Mouse (Mus musculus) stomach, embryonic 15.5 days (tissue): ENCODE measurements around the gene Uggt1. TPM values are rescaled to one million over a fixed set of nuclear protein-coding genes. Genes with fewer than 3 reads are reported as not detected.

Experiments
- ATAC-seq: fragments of 200-750 bp; cut with Nextera tagmentation; 2 replicates; pipeline ENCODE4 v1.8.0; 2017; ENCODE audit warnings: low read depth, moderate number of reproducible peaks, moderate TSS enrichment; ENCODE audit not compliant: insufficient read depth, low FRiP score
- H3K27ac ChIP-seq: fragments of 300-500 bp; sonication (generic); 2 replicates; pipeline ENCODE4 v1.5.1; 2015; ENCODE audit warnings: mild to moderate bottlenecking, inconsistent platforms
- H3K27me3 ChIP-seq: fragments of 300-500 bp; sonication (generic); replicated peaks from 2 replicates; pipeline ENCODE4 v1.6.1; 2015; ENCODE audit warnings: inconsistent platforms
- H3K36me3 ChIP-seq: fragments of 300-500 bp; sonication (generic); 2 replicates; pipeline ENCODE4 v1.6.1; 2015; ENCODE audit warnings: inconsistent platforms
- H3K4me1 ChIP-seq: fragments of 300-500 bp; sonication (generic); 2 replicates; pipeline ENCODE4 v1.6.1; 2015; ENCODE audit warnings: inconsistent platforms
- H3K4me2 ChIP-seq: fragments of 300-500 bp; sonication (generic); 2 replicates; pipeline ENCODE4 v1.6.1; 2015; ENCODE audit warnings: mild to moderate bottlenecking, inconsistent platforms
- H3K4me3 ChIP-seq: fragments of 300-500 bp; sonication (generic); replicated peaks from 2 replicates; pipeline ENCODE4 v1.5.1; 2015; ENCODE audit warnings: inconsistent platforms
- H3K9ac ChIP-seq: fragments of 300-500 bp; sonication (generic); 2 replicates; pipeline ENCODE4 v1.6.1; 2015; ENCODE audit warnings: inconsistent platforms
- H3K9me3 ChIP-seq: fragments of 300-500 bp; sonication (generic); 2 replicates; pipeline ENCODE4 v1.6.1; 2016; ENCODE audit warnings: inconsistent platforms
- WGBS: fragments of 180-500 bp; shearing (Covaris S2); methylation state at CpG from one replicate; pipeline ENCODE4 v1.1.7; 2015; 5-methylcytosine and 5-hydroxymethylcytosine counted together
- polyA plus RNA-seq: library from polyadenylated mRNA; unstranded; fragments of >200 nt; fragmentation: Nextera tagmentation; extraction: Ambion mirVana; gene quantifications from 2 replicates; pipeline ENCODE4 v1.2.1, GENCODE M21; 2015

Uggt1 gene
- polyA plus RNA-seq, 1 experiment from 2014 or later = 52.8 TPM

DNA sequence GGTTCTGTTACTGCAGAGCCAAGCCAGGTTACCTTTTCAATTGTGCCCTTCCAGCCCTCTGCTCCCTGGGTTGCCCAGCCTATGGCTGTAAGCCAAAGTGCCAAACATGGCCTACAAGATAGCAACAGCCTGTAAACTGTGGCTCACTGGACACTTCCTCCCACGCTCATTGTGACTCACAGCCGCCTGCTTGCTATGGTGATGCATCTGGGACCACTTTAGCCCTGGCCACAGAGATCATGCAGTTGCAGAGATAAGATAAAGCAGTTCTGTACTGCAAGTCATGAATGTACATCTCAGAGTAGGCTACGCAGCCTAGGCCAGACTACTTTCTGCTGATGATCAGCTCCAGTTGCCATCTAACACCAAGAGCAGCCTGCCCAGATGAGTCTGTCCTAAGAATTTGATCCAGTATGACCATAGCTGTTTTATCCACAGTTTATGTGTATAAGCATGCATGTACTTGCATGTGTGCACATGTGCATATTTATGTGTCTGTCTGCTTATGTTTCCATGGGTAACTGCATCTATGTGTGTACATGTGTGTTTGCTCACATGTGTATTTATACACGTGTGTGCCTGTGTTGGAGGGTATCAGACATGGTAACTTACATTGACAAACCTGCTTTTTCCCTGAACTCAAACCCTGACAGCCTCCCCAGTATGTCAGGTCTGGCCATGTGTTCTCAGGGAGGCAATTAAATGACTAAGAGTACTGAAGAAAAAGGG lies 114.0 kb downstream of the Uggt1 start:
- peak; percentile 76 for ATAC-seq
- H3K27ac ChIP-seq = no peak overlapping the region
- 0 out of 2 replicates have a peak, but pooled peaks cover 5% of the 10 kb centered on the region for H3K4me1 ChIP-seq
- H3K36me3 ChIP-seq = no peaks in the 10 kb centered on the region
- H3K27me3 ChIP-seq = no peaks in the 10 kb centered on the region
- 82% methylated on average over 4 of the region's 4 CpGs for WGBS
- no peak overlapping the region for H3K9ac ChIP-seq
- no peaks in the 10 kb centered on the region for H3K9me3 ChIP-seq
- no peak overlapping the region for H3K4me2 ChIP-seq
- no peak overlapping the region for H3K4me3 ChIP-seq

DNA sequence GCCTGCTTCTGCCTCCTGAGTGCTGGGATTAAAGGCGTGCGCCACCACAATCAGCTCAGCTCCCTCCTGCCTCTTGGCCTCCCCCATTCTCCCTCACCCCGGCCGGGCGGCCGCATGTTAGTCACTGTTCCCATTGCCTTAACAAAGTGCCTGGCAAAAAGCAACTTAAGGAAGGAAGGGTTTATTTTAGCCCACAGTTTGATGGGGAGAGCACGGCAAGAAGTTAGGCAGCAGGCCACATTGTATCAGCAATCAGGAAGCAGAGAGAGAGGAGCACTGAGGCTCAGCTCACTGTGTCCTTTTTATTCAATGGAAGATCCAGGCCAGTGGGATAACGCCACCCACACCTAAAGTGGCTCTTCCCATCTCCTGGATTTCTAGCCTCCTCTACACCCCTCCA lies 114.6 kb downstream of the Uggt1 start:
- H3K9me3 ChIP-seq = no peaks in the 10 kb centered on the region
- H3K4me3 ChIP-seq = no peak overlapping the region
- H3K9ac ChIP-seq = no peak overlapping the region
- no peaks in the 10 kb centered on the region for H3K27me3 ChIP-seq
- H3K4me1 ChIP-seq = 0 out of 2 replicates have a peak, but pooled peaks cover 5% of the 10 kb centered on the region
- H3K4me2 ChIP-seq = no peak overlapping the region
- H3K36me3 ChIP-seq = no peaks in the 10 kb centered on the region
- 90% methylated on average over 8 of the region's 8 CpGs for WGBS
- ATAC-seq = no peak
- H3K27ac ChIP-seq = no peak overlapping the region

DNA sequence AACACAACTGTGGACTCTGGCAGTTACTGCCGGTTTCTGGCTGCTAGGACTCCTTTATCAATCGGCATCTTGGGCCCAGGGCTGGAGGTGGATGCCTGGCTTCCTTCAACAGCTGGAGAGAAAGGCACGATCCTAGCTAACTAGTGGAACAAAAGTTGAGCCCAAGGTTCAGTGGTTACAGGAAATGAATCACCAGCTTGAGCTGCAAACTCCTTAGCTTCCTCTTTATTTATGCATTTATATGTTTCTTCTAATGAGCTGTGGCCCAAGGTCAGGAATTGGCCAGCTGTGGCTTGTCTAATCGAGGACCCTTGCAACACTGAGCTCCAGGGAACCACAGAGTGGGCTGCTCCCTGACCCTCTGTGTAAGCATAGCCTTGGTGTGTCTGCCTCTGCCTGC lies 115.4 kb downstream of the Uggt1 start:
- WGBS = 21% methylated on average over 4 of the region's 4 CpGs
- H3K4me2 ChIP-seq = no peak overlapping the region
- no peaks in the 10 kb centered on the region for H3K36me3 ChIP-seq
- H3K9me3 ChIP-seq = no peaks in the 10 kb centered on the region
- no peak overlapping the region for H3K9ac ChIP-seq
- H3K27ac ChIP-seq = peak overlapping the region; percentile 31
- H3K4me1 ChIP-seq = 0 out of 2 replicates have a peak, but pooled peaks cover 5% of the 10 kb centered on the region
- no peak overlapping the region for H3K4me3 ChIP-seq
- H3K27me3 ChIP-seq = no peaks in the 10 kb centered on the region
- ATAC-seq = no peak

DNA sequence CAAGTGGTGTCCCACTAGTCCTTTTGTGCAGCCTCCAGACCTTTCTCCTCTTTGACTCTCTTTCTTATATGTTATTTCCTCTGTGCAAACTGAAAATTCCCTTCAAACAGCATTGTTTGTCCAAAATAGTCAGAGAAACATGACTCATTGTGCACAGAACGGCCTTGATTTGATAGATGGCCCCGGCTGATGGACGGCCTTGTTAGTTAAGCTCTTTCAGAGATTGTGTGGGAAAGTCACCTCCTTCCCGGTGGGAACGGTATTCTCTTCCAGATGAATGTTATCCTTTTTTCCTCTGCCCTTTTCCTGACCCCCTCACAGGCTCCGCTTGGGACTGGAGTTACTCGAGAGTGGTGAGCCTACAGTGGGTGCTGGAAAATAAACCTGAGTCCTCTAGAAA lies 119.4 kb downstream of the Uggt1 start:
- Histone ChIP-seq H3K27ac (no peak overlapping the region), H3K4me3 (no peak overlapping the region), H3K9ac (no peak overlapping the region), H3K27me3 (no peaks in the 10 kb centered on the region), H3K36me3 (no peaks in the 10 kb centered on the region), H3K4me1 (no peaks in the 10 kb centered on the region), H3K9me3 (no peaks in the 10 kb centered on the region), H3K4me2 (no peak overlapping the region)
- WGBS = 35% methylated on average over 7 of the region's 7 CpGs
- ATAC-seq = no peak

DNA sequence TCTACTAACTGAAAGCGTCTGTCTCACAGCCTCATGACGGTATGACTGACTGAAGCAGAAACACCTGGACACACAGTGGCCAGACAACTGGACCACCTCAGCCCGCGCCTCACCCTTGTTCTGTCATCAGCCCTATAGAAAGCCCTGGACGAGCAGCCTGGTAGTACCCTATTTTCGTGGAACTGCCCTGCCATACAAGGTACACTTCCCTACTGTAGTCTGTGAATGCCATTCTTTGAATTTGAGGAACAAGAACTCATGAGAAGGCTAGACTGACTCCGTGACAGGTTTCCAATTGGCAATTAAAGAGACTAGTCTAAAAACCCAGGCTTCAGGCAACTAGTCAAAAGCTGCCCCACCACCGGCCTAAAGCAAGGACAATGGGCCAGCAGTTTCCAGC lies 123.3 kb downstream of the Uggt1 start:
- H3K4me1 ChIP-seq = no peaks in the 10 kb centered on the region
- H3K36me3 ChIP-seq = no peaks in the 10 kb centered on the region
- H3K27ac ChIP-seq = no peak overlapping the region
- WGBS = 73% methylated on average over 8 of the region's 8 CpGs
- H3K27me3 ChIP-seq = no peaks in the 10 kb centered on the region
- no peaks in the 10 kb centered on the region for H3K9me3 ChIP-seq
- no peak overlapping the region for H3K9ac ChIP-seq
- H3K4me2 ChIP-seq = no peak overlapping the region
- no peak for ATAC-seq
- H3K4me3 ChIP-seq = no peak overlapping the region

DNA sequence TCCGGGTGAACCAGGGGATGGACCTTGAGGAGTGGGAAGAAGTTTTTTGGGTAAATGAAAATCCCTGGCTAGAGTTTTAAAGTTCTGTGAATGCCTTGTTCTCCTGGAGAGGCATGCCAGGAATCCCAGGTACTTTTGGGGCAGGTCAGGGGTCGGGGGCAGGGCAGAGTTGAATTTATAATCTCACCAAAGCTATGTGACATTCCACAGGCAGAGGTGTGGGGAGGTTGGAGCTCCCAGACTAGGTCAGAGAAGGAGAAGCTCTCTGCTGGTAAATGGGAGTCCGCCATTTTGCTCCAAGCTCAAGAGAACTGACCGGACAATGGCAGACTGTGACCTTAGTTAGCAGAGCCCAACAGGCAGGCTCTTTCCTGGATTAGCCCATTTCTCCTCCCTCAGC lies 125.1 kb downstream of the Uggt1 start:
- H3K4me2 ChIP-seq = no peak overlapping the region
- WGBS = 76% methylated on average over 4 of the region's 4 CpGs
- no peaks in the 10 kb centered on the region for H3K36me3 ChIP-seq
- no peak overlapping the region for H3K9ac ChIP-seq
- ATAC-seq = no peak
- H3K27me3 ChIP-seq = no peaks in the 10 kb centered on the region
- no peak overlapping the region for H3K4me3 ChIP-seq
- H3K4me1 ChIP-seq = no peaks in the 10 kb centered on the region
- H3K9me3 ChIP-seq = no peaks in the 10 kb centered on the region
- no peak overlapping the region for H3K27ac ChIP-seq

DNA sequence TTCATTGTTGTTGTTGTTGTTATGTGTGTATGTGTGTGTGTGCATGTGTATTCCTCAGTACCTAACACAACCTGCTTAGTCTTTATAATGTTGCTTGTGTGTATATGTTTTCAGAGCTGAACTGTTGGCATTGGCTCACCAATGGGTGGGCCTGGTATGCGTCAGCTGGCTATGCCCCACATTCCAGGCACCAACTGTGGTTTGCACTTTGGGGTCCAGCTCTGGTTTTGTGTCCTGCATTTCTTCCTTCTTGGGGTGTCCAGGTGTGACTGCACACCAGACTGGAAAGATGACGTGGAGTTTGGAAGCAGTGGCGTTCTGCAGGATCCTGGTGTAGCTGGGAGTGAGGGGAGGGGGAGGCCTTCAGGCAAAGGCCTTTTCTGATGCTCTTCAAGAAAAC lies 125.6 kb downstream of the Uggt1 start:
- Histone ChIP-seq H3K4me3 (no peak overlapping the region), H3K9ac (no peak overlapping the region), H3K4me2 (no peak overlapping the region), H3K9me3 (no peaks in the 10 kb centered on the region), H3K36me3 (no peaks in the 10 kb centered on the region), H3K4me1 (no peaks in the 10 kb centered on the region), H3K27me3 (no peaks in the 10 kb centered on the region), H3K27ac (no peak overlapping the region)
- WGBS = 80% methylated on average over 3 of the region's 3 CpGs
- ATAC-seq = no peak

DNA sequence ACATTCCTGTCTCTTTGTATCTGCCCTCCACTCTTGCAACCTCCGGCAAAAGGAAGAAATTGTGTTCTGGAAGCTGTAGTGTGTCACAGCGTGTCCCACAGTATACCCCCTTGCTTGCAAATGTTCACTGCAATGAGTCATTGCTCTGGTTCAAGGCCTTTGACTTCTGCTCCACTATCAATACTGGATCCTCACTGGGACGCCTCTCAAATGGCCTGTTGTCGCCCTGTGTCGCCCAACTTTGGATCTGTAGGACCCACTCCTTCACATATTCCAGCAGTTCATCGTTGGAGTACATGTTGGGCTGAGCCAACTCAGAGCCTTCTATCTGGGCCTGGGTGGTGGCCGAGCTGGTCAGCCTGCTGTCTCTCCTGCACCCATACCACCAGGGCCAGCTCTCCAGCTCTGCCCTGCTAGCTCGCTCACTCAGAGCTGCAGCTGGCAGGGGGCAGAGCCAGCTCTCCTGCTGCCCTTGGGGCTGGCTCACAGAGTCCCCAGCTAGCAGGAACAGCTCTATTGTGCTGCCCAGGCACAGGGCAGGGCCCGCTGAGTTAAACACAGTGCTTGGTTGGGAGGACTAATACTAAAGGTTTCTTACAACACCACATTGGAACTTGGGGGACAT lies 126.3 kb downstream of the Uggt1 start:
- 81% methylated on average over 9 of the region's 9 CpGs for WGBS
- no peak for ATAC-seq

DNA sequence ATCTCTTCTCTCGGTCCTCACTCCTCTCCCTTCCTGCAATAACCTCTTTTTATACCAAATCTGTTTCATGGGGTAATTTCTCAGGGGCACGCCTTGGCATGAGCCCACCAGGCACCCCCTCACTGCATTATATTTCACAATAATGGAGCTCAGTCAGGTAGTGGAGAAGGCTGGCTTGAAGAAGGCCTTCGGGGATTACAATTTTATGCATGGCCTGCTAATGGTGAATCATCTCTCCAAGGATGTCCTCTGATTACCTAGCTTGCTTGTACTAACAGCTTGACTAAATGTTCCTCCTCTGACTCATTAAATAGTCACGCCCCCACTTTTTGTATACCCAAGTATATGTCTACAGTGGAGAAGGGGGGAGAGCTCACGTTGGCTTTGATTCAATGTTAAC lies 128.0 kb downstream of the Uggt1 start:
- Histone ChIP-seq H3K9ac (no peak overlapping the region), H3K4me1 (no peaks in the 10 kb centered on the region), H3K36me3 (no peaks in the 10 kb centered on the region), H3K4me2 (no peak overlapping the region), H3K27me3 (no peaks in the 10 kb centered on the region), H3K4me3 (no peak overlapping the region), H3K27ac (no peak overlapping the region), H3K9me3 (no peaks in the 10 kb centered on the region)
- WGBS = 66% methylated on average over 5 of the region's 5 CpGs
- ATAC-seq = no peak

More for the DNA sequence above, 126.3 kb downstream of the Uggt1 start:
- no peak overlapping the region for H3K4me2 ChIP-seq
- no peak overlapping the region for H3K4me3 ChIP-seq
- H3K27me3 ChIP-seq = no peaks in the 10 kb centered on the region
- no peak overlapping the region for H3K9ac ChIP-seq
- no peaks in the 10 kb centered on the region for H3K36me3 ChIP-seq
- no peaks in the 10 kb centered on the region for H3K4me1 ChIP-seq
- no peaks in the 10 kb centered on the region for H3K9me3 ChIP-seq
- no peak overlapping the region for H3K27ac ChIP-seq

DNA sequence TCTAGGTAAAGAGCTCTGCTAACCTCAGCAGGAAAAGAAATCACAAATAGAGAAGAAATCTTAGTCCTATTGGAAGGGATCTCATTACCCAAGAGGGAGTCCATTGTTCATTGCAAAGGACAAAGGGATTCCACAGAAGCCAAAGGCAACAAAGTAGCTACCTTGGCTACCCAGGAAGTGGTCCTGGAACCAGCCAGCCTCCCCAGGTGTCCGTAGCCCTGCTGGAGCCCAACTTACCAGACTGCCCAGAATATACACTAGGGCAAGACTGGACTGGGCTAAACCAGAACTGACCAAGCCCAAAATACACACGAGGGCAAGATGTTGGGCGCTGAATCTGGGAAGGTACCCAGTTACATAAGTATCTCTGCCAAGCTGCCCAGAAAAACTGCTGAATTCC lies 129.7 kb downstream of the Uggt1 start:
- H3K27ac ChIP-seq = no peak overlapping the region
- 92% methylated on average over 3 of the region's 3 CpGs for WGBS
- no peaks in the 10 kb centered on the region for H3K4me1 ChIP-seq
- no peak for ATAC-seq
- H3K9me3 ChIP-seq = no peaks in the 10 kb centered on the region
- no peak overlapping the region for H3K4me2 ChIP-seq
- H3K4me3 ChIP-seq = no peak overlapping the region
- no peak overlapping the region for H3K9ac ChIP-seq
- H3K36me3 ChIP-seq = no peaks in the 10 kb centered on the region
- no peaks in the 10 kb centered on the region for H3K27me3 ChIP-seq

DNA sequence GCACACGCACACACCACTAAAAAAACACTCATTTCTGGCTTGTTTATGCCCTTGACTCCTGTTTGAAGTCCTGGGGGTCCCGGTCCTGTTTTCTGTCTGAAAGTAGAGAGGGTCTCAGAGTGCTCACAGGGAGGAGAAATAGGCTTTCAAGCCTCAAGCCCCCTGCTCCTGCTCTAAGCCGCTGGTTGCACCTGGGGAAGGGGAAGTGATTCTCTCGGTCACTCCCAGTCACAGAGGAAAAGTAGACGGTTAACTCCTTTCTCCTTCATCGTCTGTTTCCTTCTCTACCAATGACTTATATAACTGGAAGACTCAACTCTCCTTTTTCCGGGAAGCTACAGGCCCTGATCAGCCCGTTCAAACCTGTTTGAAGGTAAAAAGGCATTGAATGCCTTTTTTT lies 130.8 kb downstream of the Uggt1 start:
- Histone ChIP-seq H3K4me1 (no peaks in the 10 kb centered on the region), H3K4me2 (no peak overlapping the region), H3K4me3 (no peak overlapping the region), H3K27ac (no peak overlapping the region), H3K9ac (no peak overlapping the region), H3K9me3 (no peaks in the 10 kb centered on the region), H3K27me3 (no peaks in the 10 kb centered on the region), H3K36me3 (no peaks in the 10 kb centered on the region)
- WGBS = 66% methylated on average over 8 of the region's 8 CpGs
- ATAC-seq = no peak

DNA sequence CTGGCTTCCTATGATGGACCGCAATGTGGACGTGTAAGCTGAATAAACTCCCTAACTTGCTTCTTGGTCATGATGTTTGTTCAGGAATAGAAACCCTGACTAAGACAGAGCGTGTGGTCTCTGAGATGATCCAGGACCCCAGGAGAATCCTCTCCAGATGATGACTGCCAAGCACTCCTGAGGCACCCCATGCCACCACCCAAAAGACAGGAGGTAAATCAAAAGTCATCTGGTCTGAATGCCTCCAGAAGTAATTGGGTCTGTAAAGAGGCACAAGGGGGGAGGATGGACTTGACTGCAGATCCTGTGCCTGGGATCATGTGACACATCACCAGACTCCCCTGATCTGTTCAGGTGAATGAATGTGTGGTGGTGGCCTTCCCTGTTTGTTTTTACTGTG lies 131.9 kb downstream of the Uggt1 start:
- Histone ChIP-seq H3K36me3 (no peaks in the 10 kb centered on the region), H3K4me2 (no peak overlapping the region), H3K27ac (no peak overlapping the region), H3K9ac (no peak overlapping the region), H3K4me3 (no peak overlapping the region), H3K27me3 (no peaks in the 10 kb centered on the region), H3K4me1 (no peaks in the 10 kb centered on the region), H3K9me3 (no peaks in the 10 kb centered on the region)
- WGBS = 88% methylated on average over 3 of the region's 3 CpGs
- no peak for ATAC-seq
